Mouse (Mus musculus) hindbrain, postnatal 0 days (tissue): Measurements from ENCODE around the gene Trim2. TPM values are rescaled to one million over a fixed set of nuclear protein-coding genes. Genes with fewer than 3 reads are reported as not detected.

Experiments
- ATAC-seq: fragments of 200-750 bp; cut with Nextera tagmentation; 2 replicates; pipeline ENCODE4 v1.8.0; 2017; ENCODE audit warnings: mild to moderate bottlenecking, moderate TSS enrichment, moderate library complexity
- DNase-seq: peaks from one replicate; pipeline ENCODE4 v3.0.0-alpha.2; 2015; ENCODE audit warnings: low spot score
- H3K27ac ChIP-seq: fragments of 300-500 bp; sonication (generic); 2 replicates; pipeline ENCODE4 v1.5.1; 2014; ENCODE audit warnings: mild to moderate bottlenecking
- H3K27me3 ChIP-seq: fragments of 300-500 bp; sonication (generic); 2 replicates; pipeline ENCODE4 v1.6.1; 2014; ENCODE audit warnings: low read length, mixed read lengths; ENCODE audit not compliant: insufficient read depth
- H3K36me3 ChIP-seq: fragments of 300-500 bp; sonication (generic); 2 replicates; pipeline ENCODE4 v1.6.1; 2014; ENCODE audit warnings: low read length, mixed read lengths; ENCODE audit not compliant: insufficient read depth
- H3K4me1 ChIP-seq: fragments of 300-500 bp; sonication (generic); 2 replicates; pipeline ENCODE4 v1.6.1; 2014; ENCODE audit warnings: antibody characterized with exemption, low read length, mixed read lengths; ENCODE audit not compliant: insufficient read depth
- H3K4me2 ChIP-seq: fragments of 300-500 bp; sonication (generic); 2 replicates; pipeline ENCODE4 v1.6.1; 2014; ENCODE audit warnings: low read depth, mild to moderate bottlenecking, low read length, moderate library complexity, mixed read lengths
- H3K4me3 ChIP-seq: fragments of 300-500 bp; sonication (generic); 2 replicates; pipeline ENCODE4 v1.5.1; 2014; ENCODE audit warnings: low read length
- H3K9ac ChIP-seq: fragments of 300-500 bp; sonication (generic); replicated peaks from 2 replicates; pipeline ENCODE4 v1.6.1; 2014; ENCODE audit warnings: mild to moderate bottlenecking, low read length, moderate library complexity, mixed read lengths
- H3K9me3 ChIP-seq: fragments of 300-500 bp; sonication (generic); 2 replicates; pipeline ENCODE4 v1.6.1; 2016; ENCODE audit warnings: low read length, mixed read lengths
- CTCF ChIP-seq: IDR thresholded peaks from 2 replicates; pipeline ENCODE4 v1.5.1; 2016; ENCODE audit warnings: antibody characterized with exemption, control low read depth, low read depth
- WGBS: fragments of 180-500 bp; shearing (Covaris S2); extraction: QIAGEN DNeasy Blood & Tissue Kit; methylation state at CpG from one replicate; pipeline ENCODE4 v1.1.7; 2014; 5-methylcytosine and 5-hydroxymethylcytosine counted together
- polyA plus RNA-seq: library from polyadenylated mRNA; unstranded; fragments of >200 nt; fragmentation: Nextera tagmentation; extraction: Ambion mirVana; gene quantifications from 2 replicates; pipeline ENCODE4 v1.2.1, GENCODE M21; 2015
- total RNA-seq: library from RNA; depleted of rRNA; stranded (reverse); fragments of >200 nt; gene quantifications from 2 replicates; pipeline ENCODE4 v1.2.3, GENCODE M21; 2014

The Trim2 gene
- total and polyA plus RNA-seq, 2 experiments from 2014 or later, result 130 to 236 TPM

DNA sequence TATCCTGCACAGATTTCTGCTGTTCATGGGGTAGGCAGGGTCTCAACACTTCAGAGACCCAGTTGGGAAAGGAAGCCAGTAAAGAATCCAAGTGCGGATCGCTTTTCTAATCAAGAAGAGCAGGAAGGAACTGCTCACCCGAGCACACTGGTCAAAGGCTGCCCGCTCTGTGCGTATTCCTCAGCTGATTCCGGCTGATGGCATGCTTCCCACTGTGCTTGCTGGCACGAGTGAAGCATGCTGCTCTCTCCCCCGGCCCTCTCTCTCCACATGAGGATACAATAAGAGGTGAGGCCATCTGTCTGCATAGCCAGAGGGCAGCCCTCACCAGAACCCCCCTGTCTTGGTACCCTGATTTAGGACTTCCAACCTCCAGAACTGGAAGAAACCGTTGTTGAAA is 91.4 kb downstream of the Trim2 start:
- Histone ChIP-seq H3K36me3 (no peaks in the 10 kb centered on the region), H3K9ac (0 out of 2 replicates have a peak overlapping the region, but pooled peaks have one; percentile 9), H3K4me2 (peak overlapping the region; percentile 83), H3K27ac (peak overlapping the region; percentile 32; the same call in 1 of the 2 replicates), H3K27me3 (no peaks in the 10 kb centered on the region), H3K4me1 (peaks cover 41% of the 10 kb centered on the region), H3K4me3 (peak overlapping the region; percentile 20; the same call in 1 of the 2 replicates), H3K9me3 (no peaks in the 10 kb centered on the region)
- ATAC-seq (peak; percentile 33; the same call in 1 of the 2 replicates), DNase-seq (peak; percentile 71)
- no peak for TF ChIP-seq CTCF
- WGBS, result 23% methylated on average over 9 of the region's 9 CpGs

DNA sequence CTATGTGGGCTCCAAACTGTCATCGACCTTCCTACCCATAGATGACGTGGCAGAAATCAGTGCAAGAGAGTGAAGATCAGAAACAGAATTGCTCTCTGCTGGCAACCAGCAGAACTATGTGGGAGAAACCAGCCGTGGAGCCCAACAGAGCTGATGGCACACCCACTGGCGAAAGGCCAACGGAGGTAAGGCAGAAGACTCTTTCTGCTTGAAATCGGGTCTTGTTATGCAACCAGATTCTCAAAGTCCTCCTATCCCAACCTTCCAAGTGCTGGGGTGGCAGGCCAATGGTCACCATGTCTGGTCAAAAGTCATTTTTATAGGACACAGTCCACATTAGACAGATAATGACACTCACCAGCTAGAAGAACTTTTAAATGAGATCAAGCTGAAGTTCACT is 92.2 kb downstream of the Trim2 start:
- no peaks in the 10 kb centered on the region for H3K36me3 ChIP-seq
- ATAC-seq (no peak), DNase-seq (no peak)
- peak overlapping the region; percentile 83 for H3K4me2 ChIP-seq
- no peak overlapping the region for H3K27ac ChIP-seq
- 75% methylated on average over 6 of the region's 6 CpGs for WGBS
- H3K4me3 ChIP-seq, result no peak overlapping the region
- no peak overlapping the region for H3K9ac ChIP-seq
- H3K27me3 ChIP-seq, result no peaks in the 10 kb centered on the region
- H3K4me1 ChIP-seq, result peaks cover 41% of the 10 kb centered on the region
- no peak for TF ChIP-seq CTCF
- H3K9me3 ChIP-seq, result no peaks in the 10 kb centered on the region

DNA sequence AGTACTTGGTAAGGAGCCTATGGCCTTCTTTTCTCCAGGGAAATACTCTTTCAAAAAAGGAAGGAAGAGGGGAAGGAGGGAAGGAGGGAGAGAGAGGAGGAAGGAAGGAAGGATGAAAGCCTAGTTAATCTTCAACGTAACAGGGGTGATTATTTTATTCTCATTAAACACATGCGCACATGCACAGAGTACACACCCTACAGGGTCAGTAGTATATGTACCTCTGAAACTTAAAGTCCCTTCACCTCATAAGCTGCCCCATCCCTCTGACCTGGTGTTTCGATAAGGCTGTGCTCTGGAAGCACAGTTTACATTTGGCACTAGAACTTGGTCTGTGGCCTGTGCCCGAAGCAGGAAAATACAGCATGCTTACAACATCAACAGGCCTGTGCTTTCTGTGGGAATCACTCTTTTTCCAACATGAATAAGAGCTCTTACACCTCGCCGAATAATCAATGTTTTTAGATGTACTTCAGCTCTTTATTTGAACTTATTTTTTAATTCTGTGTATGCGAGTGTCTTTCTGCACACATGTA is 95.3 kb downstream of the Trim2 start:
- Histone ChIP-seq H3K4me1 (peaks cover 19% of the 10 kb centered on the region), H3K27me3 (no peaks in the 10 kb centered on the region), H3K9ac (no peak overlapping the region), H3K27ac (no peak overlapping the region), H3K9me3 (no peaks in the 10 kb centered on the region), H3K36me3 (peaks cover 14% of the 10 kb centered on the region; the same call in 1 of the 2 replicates), H3K4me3 (no peak overlapping the region), H3K4me2 (no peak overlapping the region)
- ATAC-seq (no peak), DNase-seq (no peak)
- 82% methylated on average over 7 of the region's 7 CpGs for WGBS
- no peak for TF ChIP-seq CTCF

DNA sequence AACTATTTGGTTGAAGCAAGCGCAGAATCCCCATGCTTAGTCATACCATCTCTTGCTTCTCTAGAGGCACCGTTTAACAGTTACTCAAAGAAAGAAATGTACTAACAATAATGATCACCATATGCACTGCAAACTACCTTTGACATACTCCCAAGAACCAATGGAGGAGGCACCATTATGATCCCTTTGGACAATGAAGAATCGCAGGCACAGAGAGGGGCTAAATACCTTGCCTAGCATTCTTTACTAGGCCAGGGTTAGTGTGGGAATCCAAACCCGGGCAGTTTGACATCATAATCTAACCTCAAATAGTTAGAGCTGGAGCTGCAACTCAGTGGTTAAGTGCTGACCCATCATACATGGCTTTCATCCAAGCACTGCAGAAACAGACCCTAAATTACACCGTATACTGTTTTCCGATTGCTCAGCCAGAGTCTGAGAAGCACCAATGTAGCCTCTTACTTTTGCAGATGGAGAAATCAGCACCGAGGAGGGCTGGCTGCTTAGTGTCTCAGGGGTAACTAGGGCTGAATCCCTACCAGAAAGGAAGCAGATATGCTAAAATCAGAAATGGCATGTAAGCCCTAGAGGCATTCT is 97.7 kb downstream of the Trim2 start:
- no peak for DNase-seq
- H3K4me3 ChIP-seq, result no peak overlapping the region
- no peaks in the 10 kb centered on the region for H3K27me3 ChIP-seq
- no peak overlapping the region for H3K4me2 ChIP-seq
- H3K4me1 ChIP-seq, result no peaks in the 10 kb centered on the region
- 79% methylated on average over 7 of the region's 7 CpGs for WGBS
- TF ChIP-seq CTCF, result no peak
- ATAC-seq, result no peak
- no peak overlapping the region for H3K27ac ChIP-seq
- H3K36me3 ChIP-seq, result peaks cover 22% of the 10 kb centered on the region; the same call in 1 of the 2 replicates
- no peaks in the 10 kb centered on the region for H3K9me3 ChIP-seq
- H3K9ac ChIP-seq, result no peak overlapping the region

DNA sequence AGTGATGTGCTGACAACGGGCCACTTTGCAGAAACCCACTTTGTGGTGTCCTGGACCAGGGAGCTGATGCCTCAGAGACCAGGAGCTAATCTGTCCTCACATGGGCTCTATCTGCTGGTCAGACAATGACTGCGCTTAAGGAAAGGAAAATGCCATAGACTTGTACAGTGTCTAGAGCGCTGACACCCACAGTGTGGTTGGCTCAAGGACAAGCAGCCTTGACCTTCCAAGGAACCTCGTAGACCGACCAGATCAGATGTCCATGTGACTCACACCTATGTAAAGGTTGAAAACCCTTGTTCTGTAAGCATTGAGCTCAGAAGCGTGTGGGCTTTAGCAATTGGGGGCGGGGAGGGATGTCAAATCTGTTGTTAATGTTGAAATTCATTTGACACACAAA is 98.2 kb downstream of the Trim2 start:
- no peaks in the 10 kb centered on the region for H3K4me1 ChIP-seq
- H3K27me3 ChIP-seq, result no peaks in the 10 kb centered on the region
- no peak overlapping the region for H3K27ac ChIP-seq
- peaks cover 22% of the 10 kb centered on the region; the same call in 1 of the 2 replicates for H3K36me3 ChIP-seq
- no peaks in the 10 kb centered on the region for H3K9me3 ChIP-seq
- ATAC-seq (no peak), DNase-seq (no peak)
- 96% methylated on average over 7 of the region's 7 CpGs for WGBS
- no peak overlapping the region for H3K4me3 ChIP-seq
- H3K9ac ChIP-seq, result no peak overlapping the region
- H3K4me2 ChIP-seq, result no peak overlapping the region
- no peak for TF ChIP-seq CTCF

DNA sequence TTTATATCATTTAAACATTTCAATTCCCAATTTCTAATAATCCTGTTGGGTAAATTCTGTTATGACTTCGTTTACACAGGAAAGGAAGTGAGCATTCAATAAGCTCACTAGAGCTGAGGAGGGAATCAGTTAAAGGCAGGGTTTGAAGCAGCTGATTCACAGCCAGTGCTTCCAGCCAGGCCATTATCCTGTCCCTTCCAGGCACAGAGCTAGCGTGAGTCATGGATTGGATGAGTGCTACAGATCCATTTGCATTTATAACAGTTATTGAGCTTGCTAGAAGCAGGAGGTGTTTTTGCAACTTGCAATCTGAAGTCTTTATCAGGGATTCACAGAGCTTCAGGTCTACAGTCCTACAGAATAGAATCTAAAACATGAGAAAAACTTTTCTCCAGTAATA is 99.3 kb downstream of the Trim2 start:
- H3K9me3 ChIP-seq, result no peaks in the 10 kb centered on the region
- H3K9ac ChIP-seq, result no peak overlapping the region
- ATAC-seq, result no peak
- H3K36me3 ChIP-seq, result peaks cover 22% of the 10 kb centered on the region; the same call in 1 of the 2 replicates
- H3K27me3 ChIP-seq, result no peaks in the 10 kb centered on the region
- 47% methylated on average over 2 of the region's 2 CpGs for WGBS
- H3K27ac ChIP-seq, result no peak overlapping the region
- no peak overlapping the region for H3K4me2 ChIP-seq
- DNase-seq, result no peak
- TF ChIP-seq CTCF, result no peak
- H3K4me1 ChIP-seq, result no peaks in the 10 kb centered on the region
- no peak overlapping the region for H3K4me3 ChIP-seq

DNA sequence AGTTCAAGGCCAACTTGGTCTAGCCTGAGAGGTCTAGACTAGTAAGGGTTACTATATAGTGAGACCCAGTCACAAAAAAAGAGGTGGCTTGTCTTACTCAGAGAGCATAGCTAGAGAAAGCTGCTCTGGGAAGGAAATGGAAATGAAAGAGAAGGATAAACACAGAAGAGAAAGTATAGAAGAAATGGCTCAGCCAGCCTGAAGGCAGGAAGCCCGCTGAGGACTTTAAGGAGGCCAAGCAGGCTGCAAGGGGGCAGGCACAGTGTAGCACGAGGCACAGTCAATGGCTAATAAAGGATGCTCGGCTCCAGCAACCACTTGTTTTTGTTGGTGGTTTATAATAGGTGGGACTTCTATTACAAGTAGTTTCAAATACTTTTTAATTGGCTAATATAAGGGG is 100.6 kb downstream of the Trim2 start:
- TF ChIP-seq CTCF, result no peak
- 90% methylated on average over 3 of the region's 3 CpGs for WGBS
- H3K27ac ChIP-seq, result no peak overlapping the region
- H3K4me2 ChIP-seq, result no peak overlapping the region
- H3K27me3 ChIP-seq, result no peaks in the 10 kb centered on the region
- no peak overlapping the region for H3K9ac ChIP-seq
- peaks cover 22% of the 10 kb centered on the region; the same call in 1 of the 2 replicates for H3K36me3 ChIP-seq
- no peaks in the 10 kb centered on the region for H3K4me1 ChIP-seq
- no peaks in the 10 kb centered on the region for H3K9me3 ChIP-seq
- no peak overlapping the region for H3K4me3 ChIP-seq
- ATAC-seq (no peak), DNase-seq (no peak)
